Mouse (Mus musculus) left cerebral cortex, adult 2 months (tissue): ENCODE data around the gene Plekha5. TPM values are rescaled to one million over a fixed set of nuclear protein-coding genes. Genes with fewer than 3 reads are reported as not detected.
"Not testable (repeated sequence)": the region's sequence is repeated elsewhere in the genome, so short reads cannot be mapped to it uniquely, and the experiment has no call there.

ENCODE experiments used
- DNase-seq, 2 experiments: peaks; one replicate each; pipeline ENCODE4 v3.0.0; 2021 to 2022; ENCODE audit warnings: low spot score in 2 of 2, mixed read lengths in 1 of 2; ENCODE audit errors: extremely low spot score in 1 of 2
- H3K27ac ChIP-seq: fragments of 200-600 bp; 2 replicates; pipeline ENCODE4 v1.8.1; 2022
- H3K4me3 ChIP-seq: fragments of 200-600 bp; 2 replicates; pipeline ENCODE4 v1.8.1; 2022
- CTCF ChIP-seq: fragments of 200-600 bp; IDR thresholded peaks from 2 replicates; pipeline ENCODE4 v1.8.1; 2022; ENCODE audit warnings: antibody characterized with exemption, mild to moderate bottlenecking, moderate library complexity
- intact Hi-C: fragments of 180-260 bp; cut with DNase I; formaldehyde crosslinking; loops from one replicate; pipeline ENCODE4 v1.15.1; 2025
- total RNA-seq, 2 experiments: library from RNA; stranded (reverse); gene quantifications; 2 replicates each; pipeline ENCODE4 v1.2.3; 2021

Plekha5 gene
- total RNA-seq, 2 experiments from 2014 or later = 117 to 121 TPM

- TF ChIP-seq CTCF = no peak
- intact Hi-C loops = no loop called here
- Histone ChIP-seq H3K27ac (no peak overlapping the region), H3K4me3 (no peak overlapping the region)
- no peak for DNase-seq
Observed at GRCm38 (mm10) chr6:140574943-140575342, 151.1 kb downstream of the Plekha5 start.

GRCm38 (mm10) chr6:140576133-140576532 is 152.3 kb downstream of the Plekha5 start:
- no peak for DNase-seq
- no peak for TF ChIP-seq CTCF
- Histone ChIP-seq H3K27ac (no peak overlapping the region), H3K4me3 (no peak overlapping the region)
- intact Hi-C loops = no loop called here

- no peak overlapping the region for H3K27ac ChIP-seq
- intact Hi-C loops = no loop called here
- H3K4me3 ChIP-seq = no peak overlapping the region
- DNase-seq = no peak
- peak; percentile 44 for TF ChIP-seq CTCF
Observed at GRCm38 (mm10) chr6:140576961-140577821, 153.3 kb downstream of the Plekha5 start.

GRCm38 (mm10) chr6:140577822-140578170 is 153.9 kb downstream of the Plekha5 start:
- no peak overlapping the region for H3K27ac ChIP-seq
- no peak for TF ChIP-seq CTCF
- intact Hi-C loops = no loop called here
- no peak for DNase-seq
- no peak overlapping the region for H3K4me3 ChIP-seq

GRCm38 (mm10) chr6:140578985-140579384 is 155.1 kb downstream of the Plekha5 start:
- H3K4me3 ChIP-seq, intact Hi-C loops, H3K27ac ChIP-seq, DNase-seq: not testable (repeated sequence)

- no peak for DNase-seq
- Histone ChIP-seq H3K4me3 (no peak overlapping the region), H3K27ac (no peak overlapping the region)
- intact Hi-C loops = no loop called here
- no peak for TF ChIP-seq CTCF
Observed at GRCm38 (mm10) chr6:140580170-140580569, 156.3 kb downstream of the Plekha5 start.

- no peak for TF ChIP-seq CTCF
Observed at GRCm38 (mm10) chr6:140586714-140587259, 162.9 kb downstream of the Plekha5 start.

GRCm38 (mm10) chr6:140591331-140591730 is 167.5 kb downstream of the Plekha5 start:
- no peak overlapping the region for H3K27ac ChIP-seq
- DNase-seq = no peak
- H3K4me3 ChIP-seq = no peak overlapping the region
- intact Hi-C loops = no loop called here
- TF ChIP-seq CTCF = no peak

More at GRCm38 (mm10) chr6:140586714-140587259, 162.9 kb downstream of the Plekha5 start:
- no peak for DNase-seq
- no peak overlapping the region for H3K4me3 ChIP-seq
- intact Hi-C loops = no loop called here
- no peak overlapping the region for H3K27ac ChIP-seq

- no peak for TF ChIP-seq CTCF
- no peak overlapping the region for H3K4me3 ChIP-seq
- no peak for DNase-seq
- intact Hi-C loops = no loop called here
- no peak overlapping the region for H3K27ac ChIP-seq
Observed at GRCm38 (mm10) chr6:140592713-140593112, 168.9 kb downstream of the Plekha5 start.

- Histone ChIP-seq H3K27ac (no peak overlapping the region), H3K4me3 (no peak overlapping the region)
- peak in 1 of 2 experiments; percentile 48 for DNase-seq
- no peak for TF ChIP-seq CTCF
- intact Hi-C loops = no loop called here
Observed at GRCm38 (mm10) chr6:140593420-140594170, 169.7 kb downstream of the Plekha5 start.

GRCm38 (mm10) chr6:140595551-140595950 is 171.7 kb downstream of the Plekha5 start:
- H3K4me3 ChIP-seq, intact Hi-C loops, DNase-seq, H3K27ac ChIP-seq: not testable (repeated sequence)
